Mouse (Mus musculus): ENCODE results near the gene Sp2. TPM values are rescaled to one million over a fixed set of nuclear protein-coding genes. Genes with fewer than 3 reads are reported as not detected.

Sp2 gene
- total and polyA plus RNA-seq, 3 experiments, result 1.1 to 21.0 (median 2.8) TPM

DNA sequence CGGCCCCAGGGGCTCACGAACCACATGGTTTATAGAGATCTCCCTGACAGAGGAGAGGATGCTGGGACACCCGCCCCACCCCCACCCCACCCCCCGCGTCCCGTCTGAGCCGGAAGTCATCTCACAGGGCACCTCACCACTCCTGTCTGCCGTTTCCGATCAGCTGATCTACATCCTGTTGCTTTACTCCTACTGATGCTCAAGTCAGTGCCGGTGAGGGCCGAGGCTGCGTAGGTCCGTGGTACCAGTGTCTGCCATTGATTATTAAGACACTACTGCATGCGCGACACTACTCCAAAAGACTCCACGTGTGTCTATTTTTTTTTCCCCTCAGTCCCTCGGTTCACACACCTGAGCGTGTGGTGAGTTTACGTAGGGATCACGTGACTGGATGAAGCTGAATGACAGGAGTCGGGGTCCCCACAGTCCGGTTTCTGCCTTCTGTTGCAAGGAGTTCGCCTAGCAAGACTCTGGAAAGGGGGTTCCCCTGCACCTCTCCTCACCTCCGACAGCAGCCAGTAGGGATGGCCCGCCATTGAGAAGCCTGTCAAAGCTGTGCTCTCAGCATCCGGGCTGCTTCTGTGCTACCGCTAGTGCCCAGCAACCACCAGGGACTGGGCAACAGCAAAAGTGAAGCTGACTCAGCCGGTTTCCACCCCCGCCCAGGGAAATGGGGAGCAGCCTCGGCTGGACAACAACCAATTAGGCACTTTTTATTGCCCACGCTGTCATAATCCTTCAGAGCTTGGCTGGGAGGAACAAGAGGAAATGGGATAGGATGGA lies 5.3 kb upstream of the Sp2 start (continued):
- TF ChIP-seq MYC (IDR thresholded peaks at IDR 0.05; ENCODE audit: low read depth, low read length), result peak; percentile 71; the same call in 1 of the 2 replicates
- peak; percentile 60 for TF ChIP-seq IRF4 (IDR thresholded peaks at IDR 0.05; ENCODE audit: low read depth, low read length)
- TF ChIP-seq HCFC1 (IDR thresholded peaks at IDR 0.05; ENCODE audit: low read depth, low read length), result peak; percentile 71
- peak; percentile 51; the same call in 1 of the 2 replicates for TF ChIP-seq KAT2A (IDR thresholded peaks at IDR 0.05; ENCODE audit: insufficient replicate concordance, low read length)
- TF ChIP-seq MXI1 (IDR thresholded peaks at IDR 0.05; ENCODE audit: low read depth, low read length), result peak; percentile 89
- no peak for TF ChIP-seq JUND (conservative IDR thresholded peaks at IDR 0.05; ENCODE audit: low read depth, low read length)
- TF ChIP-seq SIN3A (IDR thresholded peaks at IDR 0.05; ENCODE audit: low read length), result peak; percentile 94; the same call in 1 of the 2 replicates
- peak; percentile 52 for TF ChIP-seq ZNF384 (IDR thresholded peaks at IDR 0.05; ENCODE audit: low read depth, low read length)
- peak; percentile 75; the same call in 1 of the 2 replicates for TF ChIP-seq MAFK (IDR thresholded peaks at IDR 0.05; ENCODE audit: insufficient replicate concordance, low read length)
- peak; percentile 89 for TF ChIP-seq CHD2 (IDR thresholded peaks at IDR 0.05; ENCODE audit: low read length)

DNA sequence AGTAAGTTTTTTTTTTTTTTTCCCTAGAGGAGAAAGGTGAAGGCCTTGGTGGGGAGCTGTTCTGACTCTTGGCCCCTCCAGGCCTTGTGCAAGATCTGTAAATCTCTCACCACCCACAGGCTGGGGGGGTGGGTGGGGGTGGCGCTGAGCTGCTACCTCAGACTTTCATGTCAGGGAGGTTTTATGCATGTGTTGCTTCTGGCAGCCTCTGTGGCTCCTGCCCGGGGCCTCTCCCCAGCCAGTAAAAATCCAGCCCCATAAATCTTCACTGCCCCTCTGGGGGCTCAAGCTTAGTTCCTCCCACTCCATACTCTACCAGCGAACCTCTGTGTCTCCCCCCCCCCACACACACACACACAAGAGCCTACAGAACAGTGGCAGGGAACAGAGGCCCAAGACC lies 3.7 kb upstream of the Sp2 start:
- Histone ChIP-seq H3K79me2 (replicated peaks; ENCODE audit: control insufficient read depth, extremely low read depth, insufficient read depth, poor library complexity, severe bottlenecking) (no peaks in the 10 kb centered on the region), H3K9me3 (replicated peaks; ENCODE audit: low read length) (no peaks in the 10 kb centered on the region), H3K4me1 (ENCODE audit: control insufficient read depth in 1 of 2, insufficient read depth in 2 of 2) (peaks cover 47 to 95% of the 10 kb centered on the region in 2 experiments), H3K27me3 (replicated peaks) (no peaks in the 10 kb centered on the region), H3K27ac (ENCODE audit: insufficient read depth, low read depth) (peak overlapping the region; percentile 7; the same call in 1 of the 2 replicates), H3K36me3 (replicated peaks in 1 of 2; ENCODE audit: control insufficient read depth in 1 of 2, insufficient read depth in 1 of 2, low read length in 1 of 2) (peaks cover 0 to 6% of the 10 kb centered on the region in 2 experiments), H3K4me2 (ENCODE audit: insufficient read depth, low read depth, poor library complexity, severe bottlenecking) (no peak overlapping the region), H3K9ac (ENCODE audit: insufficient read depth, low read depth) (no peak overlapping the region), H3K4me3 (replicated peaks in 1 of 3; ENCODE audit: low read depth in 2 of 3, low read length in 2 of 3, poor library complexity in 1 of 3) (no peak overlapping the region)
- dilution Hi-C loops (cut with MboI; ENCODE audit: extremely low pct_ligation_motif_present, extremely low pct_unique_long_range_greater_than_20kb, low sequenced_read_pairs) (no loop called here), in situ Hi-C loops (cut with MboI; ENCODE audit: low pct_ligation_motif_present, low pct_unique_long_range_greater_than_20kb, low sequenced_read_pairs) (loop anchor here (5.0 kb wide), 1 partner anchor 36 kb away; no protein-coding TSS in a partner anchor)
- no peak for DNase-seq (ENCODE audit: extremely low read depth)
- TF ChIP-seq ELF1 (IDR thresholded peaks at IDR 0.05; ENCODE audit: low read depth, low read length), result no peak
- no peak for TF ChIP-seq CHD2 (IDR thresholded peaks at IDR 0.05; ENCODE audit: low read length)
- no peak for TF ChIP-seq IRF4 (IDR thresholded peaks at IDR 0.05; ENCODE audit: low read depth, low read length)
- no peak for TF ChIP-seq RAD21 (IDR thresholded peaks at IDR 0.05; ENCODE audit: low read depth, low read length)
- no peak for TF ChIP-seq SIN3A (IDR thresholded peaks at IDR 0.05; ENCODE audit: low read length)
- no peak for TF ChIP-seq NELFE (IDR thresholded peaks at IDR 0.05; ENCODE audit: low read depth, low read length)
- TF ChIP-seq PAX5 (IDR thresholded peaks at IDR 0.05; ENCODE audit: low read length), result no peak
- TF ChIP-seq MAFK (IDR thresholded peaks at IDR 0.05; ENCODE audit: insufficient replicate concordance, low read length), result no peak
- no peak for TF ChIP-seq MYC (IDR thresholded peaks at IDR 0.05; ENCODE audit: low read depth, low read length)
- no peak for TF ChIP-seq ETS1 (conservative IDR thresholded peaks at IDR 0.05; ENCODE audit: low read depth, low read length)
- TF ChIP-seq TCF12 (IDR thresholded peaks at IDR 0.05; ENCODE audit: low read depth, low read length), result no peak
- TF ChIP-seq E2F4 (IDR thresholded peaks at IDR 0.05; ENCODE audit: insufficient replicate concordance, low read depth, low read length), result no peak
- no peak for TF ChIP-seq POLR2A (IDR thresholded peaks at IDR 0.05; ENCODE audit: low read depth, low read length)
- TF ChIP-seq ZNF384 (IDR thresholded peaks at IDR 0.05; ENCODE audit: low read depth, low read length), result no peak
- no peak for TF ChIP-seq KAT2A (IDR thresholded peaks at IDR 0.05; ENCODE audit: insufficient replicate concordance, low read length)
- TF ChIP-seq CHD1 (IDR thresholded peaks at IDR 0.05; ENCODE audit: low read depth, low read length), result no peak
- no peak for TF ChIP-seq POLR2AphosphoS2 (IDR thresholded peaks at IDR 0.05; ENCODE audit: low read depth, low read length)

All from CH12.LX (cell line).